In the genomic region with DNA sequence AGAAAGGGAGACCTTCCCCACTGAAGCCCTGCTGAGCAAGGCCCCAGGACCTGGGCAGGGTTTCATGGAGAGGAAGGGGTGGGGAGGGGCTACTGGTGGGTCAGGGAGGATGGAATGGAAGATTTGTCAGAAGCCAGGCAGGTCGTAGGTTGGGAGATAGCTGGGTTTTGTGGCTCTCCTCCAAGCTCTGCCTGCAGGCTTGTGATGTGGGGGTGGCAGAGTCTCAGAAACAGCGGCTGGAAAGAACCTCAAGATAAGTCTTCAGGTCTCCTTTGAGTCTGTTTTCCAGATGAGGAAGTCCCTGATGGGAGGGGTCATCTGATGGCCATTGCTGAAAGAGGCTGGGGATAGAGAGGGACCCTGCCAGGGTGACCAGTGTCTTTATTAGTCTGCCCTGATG, we compare ENCODE assay signal across 14 mouse cellular contexts. TPM values are rescaled to one million over a fixed set of nuclear protein-coding genes. Genes with fewer than 3 reads are reported as not detected.
"Had no signal": no experiment of that assay in that cellular context is flagged by ENCODE, and none has a peak within 500 bp of the region (broad histone marks: within the 10 kb centered on the region; RNA-seq: fewer than 3 reads in every experiment).

No protein-coding gene starts in this region.

- H3K4me2 ChIP-seq: limb, embryonic 13.5 days; neural tube, embryonic 12.5 days had no signal

- H3K27me3 ChIP-seq: neural tube, embryonic 12.5 days had no signal

- H3K27ac ChIP-seq: kidney, postnatal 0 days; limb, embryonic 13.5 days; liver, embryonic 14.5 days; neural tube, embryonic 12.5 days had no signal

- H3K4me3 ChIP-seq: limb, embryonic 13.5 days; myocyte; neural tube, embryonic 12.5 days had no signal

- H3K9ac ChIP-seq: limb, embryonic 13.5 days; liver, embryonic 14.5 days; neural tube, embryonic 12.5 days had no signal

- DNase-seq: kidney, adult 9 months; kidney, postnatal 36 days; layer of hippocampus, adult 9-11 months; layer of hippocampus, postnatal 36 days; lung, adult 18-20 months; midbrain, embryonic 14.5 days; retina, postnatal 1 day; thymus, postnatal 36 days had no signal

- H3K9me3 ChIP-seq: limb, embryonic 13.5 days; neural tube, embryonic 12.5 days had no signal

RNA-seq across cellular contexts. Expression of gene Wnt11, which starts 20.5 kb away (rescaled TPM):
- total RNA-seq: megakaryocyte-erythroid progenitor cell, adult 5-6 weeks had no signal
